Mouse (Mus musculus) NIH3T3 (cell line): ENCODE results near the gene Scn11a.
A peak's percentile ranks its signal among the peaks of the same experiment; 100 is the strongest.

ENCODE experiments used
- DNase-seq: peaks from one replicate; pipeline ENCODE4 v3.0.0-alpha.2; 2012; ENCODE audit warnings: low read depth

Scn11a gene

GRCm38 (mm10) chr9:119795254-119795912, 29.9 kb downstream of the Scn11a start:
- DNase-seq: no peak

DNA sequence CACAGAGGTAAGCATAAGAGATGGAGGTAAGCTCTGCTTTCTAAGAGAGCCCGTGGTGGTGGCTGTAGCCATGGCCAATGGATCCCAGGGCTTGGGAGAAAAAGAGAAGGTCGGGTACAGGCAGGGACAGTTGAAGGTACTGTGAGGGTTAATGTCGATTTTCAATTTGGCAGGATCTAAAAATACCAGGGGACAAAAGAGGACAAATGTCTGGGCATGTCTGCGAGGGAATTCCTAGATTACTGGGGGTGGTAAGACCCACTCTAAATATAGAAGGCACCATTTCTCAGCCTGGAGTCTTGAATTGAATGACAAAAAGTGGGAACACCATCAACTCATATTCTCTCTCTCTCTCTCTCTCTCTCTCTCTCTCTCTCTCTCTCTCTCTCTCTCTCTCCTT, 30.8 kb downstream of the Scn11a start:
- DNase-seq: no peak

DNA sequence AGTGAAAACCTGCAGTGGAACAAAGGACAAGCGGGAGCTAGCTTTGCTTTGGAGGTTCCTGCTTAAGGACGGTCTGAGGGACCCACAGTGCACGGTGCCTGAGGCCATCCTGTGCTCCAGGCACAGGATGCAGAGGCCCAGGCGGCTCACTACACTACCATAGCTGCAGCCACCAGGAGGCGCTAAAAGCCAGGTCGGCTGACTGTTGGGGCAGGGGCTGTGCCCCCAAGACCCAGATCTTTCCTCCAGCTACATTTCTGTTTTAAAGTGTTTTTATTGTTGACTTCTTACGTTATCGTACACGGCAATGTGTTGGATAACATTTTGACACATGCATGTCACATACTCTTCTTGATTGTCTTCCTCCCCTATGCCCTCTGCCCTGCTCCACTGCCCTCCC, 32.8 kb downstream of the Scn11a start:
- DNase-seq: no peak

GRCm38 (mm10) chr9:119780901-119781300, 44.4 kb downstream of the Scn11a start:
- no peak for DNase-seq

GRCm38 (mm10) chr9:119776661-119777060, 48.6 kb downstream of the Scn11a start:
- DNase-seq: no peak

GRCm38 (mm10) chr9:119768585-119768984, 56.7 kb downstream of the Scn11a start:
- peak; percentile 31 for DNase-seq

DNA sequence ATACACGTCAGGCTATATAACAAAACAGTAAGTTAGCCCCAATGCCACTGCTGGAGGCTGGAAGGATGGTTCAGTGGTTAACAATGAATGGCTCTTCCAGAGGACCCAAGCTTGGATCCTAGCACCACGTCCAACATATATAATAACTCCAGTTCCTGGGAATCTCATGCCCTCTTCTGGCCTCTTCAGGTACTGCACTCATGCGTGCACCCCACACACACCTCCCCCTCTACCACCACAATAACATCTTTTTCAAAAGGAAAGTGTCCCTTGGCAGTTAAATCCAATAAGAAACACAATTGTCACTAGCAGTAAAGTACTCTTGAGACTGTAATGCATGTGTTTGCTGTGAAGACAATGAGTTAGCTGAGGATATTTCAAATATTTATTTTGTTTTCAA, 65.0 kb downstream of the Scn11a start:
- no peak for DNase-seq

- DNase-seq: no peak
Observed at GRCm38 (mm10) chr9:119759457-119759856, 65.8 kb downstream of the Scn11a start.

- DNase-seq: peak; percentile 60
Observed at GRCm38 (mm10) chr9:119751507-119751906, 73.7 kb downstream of the Scn11a start.

DNA sequence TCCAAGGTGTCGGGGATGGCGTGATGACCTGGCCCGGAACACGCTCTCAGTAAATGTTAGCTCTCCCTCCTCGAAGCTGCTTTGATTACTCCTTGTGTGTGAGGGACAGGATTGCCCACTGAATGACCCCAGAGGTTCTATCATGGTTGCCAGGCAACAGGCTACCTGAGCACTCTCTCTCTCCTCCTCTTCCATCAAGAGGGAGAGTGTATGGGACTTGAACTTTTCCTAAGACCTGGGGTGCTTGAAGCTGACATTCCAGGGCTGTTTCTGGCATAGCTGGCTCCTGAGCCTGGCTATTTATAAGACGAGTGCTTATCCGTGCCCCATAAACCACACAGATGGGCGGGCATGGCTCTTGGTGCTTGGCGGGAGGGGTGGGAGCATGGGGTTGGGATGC, 76.1 kb downstream of the Scn11a start:
- DNase-seq: no peak

- no peak for DNase-seq
Observed at GRCm38 (mm10) chr9:119743900-119744299, 81.4 kb downstream of the Scn11a start.

DNA sequence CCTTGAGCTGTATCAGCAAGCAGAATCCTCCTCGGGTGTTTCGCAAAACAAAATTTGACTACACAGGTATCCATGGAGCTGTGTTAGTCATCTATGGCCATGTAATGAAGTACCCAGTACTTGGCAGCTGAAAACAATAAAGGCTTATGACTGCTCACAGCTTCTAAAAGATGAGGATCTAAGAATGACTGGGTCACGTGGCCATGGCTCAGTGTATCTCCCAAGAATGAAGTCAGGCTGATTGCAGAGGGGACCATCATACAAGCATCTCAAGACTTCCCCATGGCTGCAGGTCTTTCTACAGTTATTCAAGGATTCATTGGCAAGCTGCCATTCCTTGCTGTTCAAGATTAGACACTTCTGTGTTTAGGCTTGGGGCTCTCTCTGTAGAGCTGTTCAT, 81.9 kb downstream of the Scn11a start:
- peak; percentile 14 for DNase-seq

GRCm38 (mm10) chr9:119741101-119741786, 84.0 kb downstream of the Scn11a start:
- DNase-seq: peak; percentile 42

GRCm38 (mm10) chr9:119728412-119729097, 96.7 kb downstream of the Scn11a start:
- DNase-seq: no peak

- DNase-seq: no peak
Observed at GRCm38 (mm10) chr9:119726990-119727389, 98.3 kb downstream of the Scn11a start.

DNA sequence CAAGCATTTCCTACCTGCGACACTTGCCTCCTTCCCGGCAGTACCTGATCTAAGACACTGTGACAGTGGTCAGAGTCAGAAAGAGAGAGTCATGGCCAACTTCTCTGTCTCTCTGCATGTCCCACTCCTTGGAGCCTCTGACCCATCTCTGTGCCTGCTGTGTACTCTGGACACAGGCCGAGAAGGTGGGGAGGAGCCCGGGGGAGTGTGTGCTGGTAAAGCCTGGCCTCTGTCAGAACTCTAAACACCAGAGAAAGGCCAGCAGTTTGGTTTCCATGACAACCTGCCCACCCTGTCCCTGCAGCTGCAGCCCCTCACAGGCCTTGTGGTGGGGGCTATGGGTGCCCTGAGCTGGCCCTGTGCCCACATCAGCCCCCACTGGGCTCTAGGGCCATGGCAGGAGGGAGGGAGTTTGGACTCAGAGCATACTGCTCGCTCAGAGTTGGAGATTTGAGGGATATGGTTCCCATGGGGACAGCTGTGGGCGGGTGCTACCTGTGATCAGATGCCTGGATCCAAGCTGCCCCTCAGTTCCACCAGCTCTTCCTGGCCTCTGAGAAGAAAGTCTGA, 99.9 kb downstream of the Scn11a start:
- no peak for DNase-seq

DNA sequence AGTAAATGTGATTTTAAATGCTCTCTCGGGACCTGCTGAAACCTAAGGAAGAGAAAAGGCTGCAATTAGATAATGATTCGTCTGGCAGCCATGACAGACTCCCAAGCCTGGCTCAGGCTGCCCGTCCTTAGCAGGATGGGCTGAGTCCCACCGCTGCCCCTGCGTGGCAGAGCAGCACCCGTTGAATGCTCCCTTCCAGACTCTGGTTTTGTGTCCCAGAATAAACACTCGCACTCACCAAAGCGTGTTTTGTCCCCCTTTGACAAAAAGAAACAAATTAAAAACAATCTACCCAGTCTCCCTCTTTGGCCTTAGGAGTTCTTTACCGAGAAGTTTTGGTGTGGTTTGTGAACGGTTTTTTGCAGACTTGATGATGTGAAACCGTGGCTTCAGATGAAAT, 106.0 kb downstream of the Scn11a start, which contains the start of gene Scn10a:
Gene Scn10a (minus strand): TSS at position 101 of the 400 bp plus-strand sequence.
- no peak for DNase-seq

GRCm38 (mm10) chr9:119706700-119707099, 118.6 kb downstream of the Scn11a start:
- DNase-seq: peak; percentile 81
